Mouse (Mus musculus) E14TG2a.4 (cell line): Measurements from ENCODE around the gene Ddr1.

Source experiments
- CTCF ChIP-seq: conservative IDR thresholded peaks from 2 replicates; pipeline ENCODE4 v1.5.1; 2014; ENCODE audit warnings: low read length
- NANOG ChIP-seq: IDR thresholded peaks from 2 replicates; pipeline ENCODE4 v1.6.1; 2014; ENCODE audit warnings: borderline replicate concordance, low read length, mixed read lengths
- POU5F1 ChIP-seq: IDR thresholded peaks from 2 replicates; pipeline ENCODE4 v1.6.1; 2014; ENCODE audit warnings: low read length, borderline replicate concordance

- TF ChIP-seq CTCF (no peak), POU5F1 (no peak), NANOG (no peak)
Observed at GRCm38 (mm10) chr17:35673416-35674035, 30.9 kb downstream of the Ddr1 start, which contains the start of gene Gtf2h4.
